Mouse (Mus musculus): Measurements from ENCODE around the gene Tob1. TPM values are rescaled to one million over a fixed set of nuclear protein-coding genes. Genes with fewer than 3 reads are reported as not detected.
A peak's percentile ranks its signal among the peaks of the same experiment; 100 is the strongest.

Tob1 gene
- polyA plus RNA-seq, 1 experiment from 2014 or later: 45.8 TPM

DNA sequence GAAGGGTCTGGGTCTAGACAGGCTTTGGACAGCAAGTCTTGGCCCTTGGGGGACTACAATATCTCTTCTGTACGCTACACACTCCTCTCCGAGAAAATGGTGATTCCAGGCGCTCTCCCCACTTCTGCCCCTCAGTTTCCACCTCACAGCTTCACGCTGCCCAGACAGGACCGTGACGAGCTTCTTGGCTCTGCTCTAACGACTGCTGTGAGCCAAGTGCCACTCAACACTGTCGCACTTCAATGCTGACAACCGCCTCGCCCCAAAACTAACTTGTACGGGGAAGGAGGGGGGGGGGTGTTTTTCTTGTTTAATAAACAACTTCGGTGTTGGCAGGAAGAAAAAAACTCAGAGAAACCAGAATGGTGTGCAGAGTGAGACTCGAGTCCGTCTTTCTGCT, 46.7 kb downstream of the Tob1 start:
- Histone ChIP-seq H3K4me3 (no peak overlapping the region), H3K9me3 (no peaks in the 10 kb centered on the region), H3K9ac (replicated peaks) (no peak overlapping the region), H3K36me3 (no peaks in the 10 kb centered on the region), H3K4me2 (replicated peaks) (no peak overlapping the region), H3K27ac (replicated peaks) (no peak overlapping the region), H3K4me1 (peaks cover 24% of the 10 kb centered on the region), H3K27me3 (no peaks in the 10 kb centered on the region)
- WGBS: 41% methylated on average over 14 of the region's 14 CpGs
- ATAC-seq (replicated peaks): peak; percentile 79

GRCm38 (mm10) chr11:94259814-94260213, 48.6 kb downstream of the Tob1 start:
- Histone ChIP-seq H3K36me3 (no peaks in the 10 kb centered on the region), H3K27ac (replicated peaks) (no peak overlapping the region), H3K4me3 (no peak overlapping the region), H3K9ac (replicated peaks) (no peak overlapping the region), H3K4me2 (replicated peaks) (no peak overlapping the region), H3K9me3 (no peaks in the 10 kb centered on the region), H3K4me1 (peaks cover 22% of the 10 kb centered on the region), H3K27me3 (no peaks in the 10 kb centered on the region)
- 45% methylated on average over 4 of the region's 4 CpGs for WGBS
- no peak for ATAC-seq (replicated peaks)

GRCm38 (mm10) chr11:94261585-94262370, 50.5 kb downstream of the Tob1 start:
- H3K4me1 ChIP-seq: peaks cover 19% of the 10 kb centered on the region; the same call in 1 of the 2 replicates
- no peak overlapping the region for H3K27ac ChIP-seq (replicated peaks)
- no peaks in the 10 kb centered on the region for H3K36me3 ChIP-seq
- no peak overlapping the region for H3K4me3 ChIP-seq
- no peak for ATAC-seq (replicated peaks)
- WGBS: 78% methylated on average over 6 of the region's 6 CpGs
- H3K27me3 ChIP-seq: no peaks in the 10 kb centered on the region
- H3K9ac ChIP-seq (replicated peaks): no peak overlapping the region
- H3K9me3 ChIP-seq: no peaks in the 10 kb centered on the region
- no peak overlapping the region for H3K4me2 ChIP-seq (replicated peaks)

Other genes with a start within 250 kb of the Tob1 start
- gene Gm20390, start 243.2 kb upstream of the Tob1 start, polyA plus RNA-seq (2015; fragmentation: Nextera tagmentation; extraction: Ambion mirVana): 363 and 387 TPM in 2 replicates
- 312 and 316 TPM in 2 replicates for gene Nme1, start 242.9 kb upstream of the Tob1 start, polyA plus RNA-seq (2015; fragmentation: Nextera tagmentation; extraction: Ambion mirVana)
- 90.9 and 96.7 TPM in 2 replicates for gene Spag9, start 215.4 kb upstream of the Tob1 start, polyA plus RNA-seq (2015; fragmentation: Nextera tagmentation; extraction: Ambion mirVana)
- gene Wfikkn2, start 34.6 kb downstream of the Tob1 start, polyA plus RNA-seq (2015; fragmentation: Nextera tagmentation; extraction: Ambion mirVana): 3.7 and 7.9 TPM in 2 replicates
- 0.45 TPM in 1 of 2 replicates, not detected in the other for gene Gm21885, start 70.4 kb downstream of the Tob1 start, polyA plus RNA-seq (2015; fragmentation: Nextera tagmentation; extraction: Ambion mirVana)
- gene Luc7l3, start 110.5 kb downstream of the Tob1 start, polyA plus RNA-seq (2015; fragmentation: Nextera tagmentation; extraction: Ambion mirVana): 153 and 156 TPM in 2 replicates
- gene Ankrd40, start 116.5 kb downstream of the Tob1 start, polyA plus RNA-seq (2015; fragmentation: Nextera tagmentation; extraction: Ambion mirVana): 15.9 and 17.2 TPM in 2 replicates
- 0.60 and 0.66 TPM in 2 replicates for gene Abcc3, start 181.5 kb downstream of the Tob1 start, polyA plus RNA-seq (2015; fragmentation: Nextera tagmentation; extraction: Ambion mirVana)